Comparison of ENCODE assay signal across 11 mouse cellular contexts in the genomic region with DNA sequence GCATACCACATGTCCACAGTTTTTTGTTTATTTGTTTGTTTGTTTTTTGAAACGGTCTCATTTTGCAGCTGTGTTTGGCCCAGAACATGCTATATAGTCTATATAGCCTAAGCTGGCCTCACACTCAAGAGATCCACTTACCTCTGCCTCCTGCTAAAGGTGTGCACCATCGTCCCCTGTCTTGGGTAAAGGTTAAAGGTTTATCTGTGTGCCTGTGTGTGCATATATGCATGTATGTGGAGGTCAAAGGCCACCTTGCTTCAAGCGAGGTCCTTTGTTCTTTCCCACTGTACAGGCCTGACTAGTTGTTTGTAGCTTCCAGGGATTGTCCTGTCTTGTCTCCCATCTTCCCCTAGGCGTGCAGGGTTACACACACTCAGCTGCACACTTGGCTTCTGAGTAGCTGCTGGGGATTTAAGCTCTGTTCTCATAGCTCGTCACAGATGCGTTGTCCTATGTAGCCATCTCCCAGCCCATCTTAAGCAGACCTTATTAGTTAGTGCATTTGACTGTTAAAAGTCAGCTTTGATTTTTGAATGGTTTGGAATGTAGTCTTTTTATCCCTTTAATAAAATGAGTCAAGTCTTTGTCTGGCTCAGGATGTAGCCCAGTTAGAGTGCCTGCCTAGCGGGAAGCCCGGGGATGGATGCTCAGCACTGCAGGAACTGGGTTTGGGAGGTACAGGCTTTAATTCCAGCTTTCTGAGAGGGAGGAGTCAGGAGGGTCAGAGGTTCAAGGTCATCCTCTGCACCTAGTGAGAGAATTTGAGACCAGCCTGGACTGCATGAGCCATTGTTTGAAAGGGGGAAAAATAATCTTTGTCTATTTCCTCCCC. TPM values are rescaled to one million over a fixed set of nuclear protein-coding genes. Genes with fewer than 3 reads are reported as not detected.
DNase-seq lines count a peak whose midpoint lies in the region; ATAC-seq and TF ChIP-seq lines count a peak whose summit lies in the region.
"Had no signal": no experiment of that assay in that cellular context is flagged by ENCODE, and none has a peak within 500 bp of the region (broad histone marks: within the 10 kb centered on the region; RNA-seq: fewer than 3 reads in every experiment).

No protein-coding gene starts in this region.

- no peak for ATAC-seq in heart, embryonic 12.5 days (ENCODE audit: insufficient number of reproducible peaks, low FRiP score)
- no peak for ATAC-seq in lung, embryonic 16.5 days (ENCODE audit: low read depth)
- no peak for ATAC-seq in lung, postnatal 0 days
- no peak for ATAC-seq in hindbrain, embryonic 13.5 days (ENCODE audit: low FRiP score)
- no peak for ATAC-seq in stomach, embryonic 15.5 days (ENCODE audit: insufficient read depth, low FRiP score, low read depth)
- no peak for ATAC-seq in inflammation-experienced regulatory T-cells, adult 6 months
- ATAC-seq: CD4-positive, CD25-positive, alpha-beta regulatory T cell, adult 4 months had no signal

- WGBS in heart, embryonic 12.5 days, result 69% methylated on average over 8 of the region's 8 CpGs
- WGBS in lung, embryonic 16.5 days, result 56% methylated on average over 8 of the region's 8 CpGs
- 59% methylated on average over 8 of the region's 8 CpGs for WGBS in lung, postnatal 0 days
- 37% methylated on average over 8 of the region's 8 CpGs for WGBS in hindbrain, embryonic 13.5 days
- WGBS in stomach, embryonic 15.5 days, result 56% methylated on average over 8 of the region's 8 CpGs

- no peaks in the 10 kb centered on the region for H3K36me3 ChIP-seq in heart, embryonic 12.5 days
- H3K36me3 ChIP-seq in lung, embryonic 16.5 days (ENCODE audit: control insufficient read depth, insufficient read depth, low read length), result no peaks in the 10 kb centered on the region
- H3K36me3 ChIP-seq in lung, postnatal 0 days (ENCODE audit: insufficient read depth, low read length), result no peaks in the 10 kb centered on the region
- H3K36me3 ChIP-seq in hindbrain, embryonic 13.5 days, result no peaks in the 10 kb centered on the region
- H3K36me3 ChIP-seq in stomach, embryonic 15.5 days, result no peaks in the 10 kb centered on the region

- no peak overlapping the region for H3K9ac ChIP-seq in heart, embryonic 12.5 days
- H3K9ac ChIP-seq in lung, embryonic 16.5 days (ENCODE audit: low read length), result peak overlapping the region; percentile 24; the same call in 1 of the 2 replicates
- no peak overlapping the region for H3K9ac ChIP-seq in lung, postnatal 0 days (replicated peaks; ENCODE audit: low read depth)
- H3K9ac ChIP-seq in hindbrain, embryonic 13.5 days, result 0 out of 2 replicates have a peak overlapping the region, but pooled peaks have one; percentile 2
- H3K9ac ChIP-seq in stomach, embryonic 15.5 days, result no peak overlapping the region

- no peaks in the 10 kb centered on the region for H3K27me3 ChIP-seq in heart, embryonic 12.5 days (replicated peaks)
- H3K27me3 ChIP-seq in lung, embryonic 16.5 days (ENCODE audit: control insufficient read depth, insufficient read depth, low read depth, low read length), result no peaks in the 10 kb centered on the region
- no peaks in the 10 kb centered on the region for H3K27me3 ChIP-seq in lung, postnatal 0 days (replicated peaks; ENCODE audit: insufficient read depth, low read length)
- no peaks in the 10 kb centered on the region for H3K27me3 ChIP-seq in hindbrain, embryonic 13.5 days
- no peaks in the 10 kb centered on the region for H3K27me3 ChIP-seq in stomach, embryonic 15.5 days (replicated peaks)

- H3K4me3 ChIP-seq in heart, embryonic 12.5 days, result no peak overlapping the region
- H3K4me3 ChIP-seq in lung, embryonic 16.5 days (ENCODE audit: low read length), result no peak overlapping the region
- no peak overlapping the region for H3K4me3 ChIP-seq in lung, postnatal 0 days (ENCODE audit: low read depth, low read length)
- H3K4me3 ChIP-seq in hindbrain, embryonic 13.5 days, result no peak overlapping the region
- H3K4me3 ChIP-seq in stomach, embryonic 15.5 days (replicated peaks), result no peak overlapping the region

- peaks cover 44% of the 10 kb centered on the region for H3K4me1 ChIP-seq in heart, embryonic 12.5 days (replicated peaks)
- H3K4me1 ChIP-seq in lung, embryonic 16.5 days (replicated peaks; ENCODE audit: control insufficient read depth, insufficient read depth, low read length), result peaks cover 18% of the 10 kb centered on the region
- no peaks in the 10 kb centered on the region for H3K4me1 ChIP-seq in lung, postnatal 0 days (ENCODE audit: insufficient read depth, low read depth, low read length)
- H3K4me1 ChIP-seq in hindbrain, embryonic 13.5 days (replicated peaks), result peaks cover 33% of the 10 kb centered on the region
- peaks cover 24% of the 10 kb centered on the region for H3K4me1 ChIP-seq in stomach, embryonic 15.5 days

- no peak overlapping the region for H3K4me2 ChIP-seq in heart, embryonic 12.5 days
- no peak overlapping the region for H3K4me2 ChIP-seq in lung, embryonic 16.5 days (ENCODE audit: low read depth, low read length)
- H3K4me2 ChIP-seq in lung, postnatal 0 days (replicated peaks; ENCODE audit: low read depth, low read length), result no peak overlapping the region
- H3K4me2 ChIP-seq in hindbrain, embryonic 13.5 days, result no peak overlapping the region
- no peak overlapping the region for H3K4me2 ChIP-seq in stomach, embryonic 15.5 days

- peak overlapping the region; percentile 52 for H3K27ac ChIP-seq in heart, embryonic 12.5 days (ENCODE audit: poor library complexity, severe bottlenecking)
- peak overlapping the region; percentile 3; the same call in 1 of the 2 replicates for H3K27ac ChIP-seq in lung, embryonic 16.5 days (ENCODE audit: low read length)
- H3K27ac ChIP-seq in lung, postnatal 0 days (ENCODE audit: low read length), result no peak overlapping the region
- peak overlapping the region; percentile 60 for H3K27ac ChIP-seq in hindbrain, embryonic 13.5 days
- peak overlapping the region; percentile 36; the same call in 1 of the 2 replicates for H3K27ac ChIP-seq in stomach, embryonic 15.5 days

- TF ChIP-seq CTCF in lung, postnatal 0 days (IDR thresholded peaks at IDR 0.05), result no peak

- no peaks in the 10 kb centered on the region for H3K9me3 ChIP-seq in heart, embryonic 12.5 days (replicated peaks)
- H3K9me3 ChIP-seq in lung, embryonic 16.5 days (ENCODE audit: control insufficient read depth, low read length), result no peaks in the 10 kb centered on the region
- H3K9me3 ChIP-seq in lung, postnatal 0 days (ENCODE audit: low read length), result no peaks in the 10 kb centered on the region
- H3K9me3 ChIP-seq in hindbrain, embryonic 13.5 days, result no peaks in the 10 kb centered on the region
- no peaks in the 10 kb centered on the region for H3K9me3 ChIP-seq in stomach, embryonic 15.5 days

- DNase-seq in heart, adult 9 months (ENCODE audit: low spot score in 2 of 2), result no peak
- no peak for DNase-seq in lung, postnatal 0 days (ENCODE audit: low spot score)
- DNase-seq in adrenal gland, postnatal 10 days, result no peak
- DNase-seq: adrenal gland, postnatal 36 days; kidney, adult 11 months had no signal

- no peak for TF ChIP-seq EP300 in lung, postnatal 0 days (IDR thresholded peaks at IDR 0.05)

RNA-seq across cellular contexts. Expression of a gene that starts 16.3 kb away (rescaled TPM):
- polyA plus RNA-seq in heart, embryonic 12.5 days (2016; fragmentation: Nextera tagmentation; extraction: Ambion mirVana), result 16.4 and 17.4 TPM in 2 replicates
- polyA plus RNA-seq in lung, embryonic 16.5 days (2015; fragmentation: Nextera tagmentation; extraction: Ambion mirVana), result 11.5 and 12.1 TPM in 2 replicates
- polyA plus RNA-seq in lung, postnatal 0 days (2015; fragmentation: Nextera tagmentation; extraction: Ambion mirVana), result 8.5 and 10.4 TPM in 2 replicates
- 12.0 and 13.1 TPM in 2 replicates for polyA plus RNA-seq in hindbrain, embryonic 13.5 days (2015; fragmentation: Nextera tagmentation; extraction: Ambion mirVana)
- polyA plus RNA-seq in stomach, embryonic 15.5 days (2015; fragmentation: Nextera tagmentation; extraction: Ambion mirVana), result 12.9 and 14.1 TPM in 2 replicates
- 10 to 100 TPM; 36.0 to 74.1 (median 67.4) TPM for polyA plus RNA-seq in inflammation-experienced regulatory T-cells, adult 6 months (2017; shearing (Covaris generic))
- total RNA-seq in adrenal gland, postnatal 10 days (2021), result 10 to 100 TPM; 24.1 to 31.7 TPM

Comparison
In these comparisons a context has a peak if more than half of its experiments do, and no peak if none do; other contexts are left out.
1. H3K9ac ChIP-seq: peak in lung, embryonic 16.5 days (single experiment) and hindbrain, embryonic 13.5 days (single experiment); none in heart, embryonic 12.5 days (single experiment), lung, postnatal 0 days (single experiment) and stomach, embryonic 15.5 days (single experiment).